Mouse (Mus musculus) forebrain, embryonic 12.5 days (tissue): Measurements from ENCODE around the gene Fkbpl. TPM values are rescaled to one million over a fixed set of nuclear protein-coding genes. Genes with fewer than 3 reads are reported as not detected.

Source experiments
- polyA plus RNA-seq: library from polyadenylated mRNA; unstranded; fragments of >200 nt; fragmentation: Nextera tagmentation; extraction: Ambion mirVana; gene quantifications from 2 replicates; pipeline ENCODE4 v1.2.1, GENCODE M21; 2016

Gene Fkbpl
- polyA plus RNA-seq, 1 experiment from 2014 or later: 14.6 TPM

Other genes with a start within 250 kb of the Fkbpl start
- 2.4 and 2.6 TPM in 2 replicates for gene BC051142, start 245.9 kb upstream of the Fkbpl start, polyA plus RNA-seq
- not detected in 2 replicates for gene Btnl4, start 167.4 kb upstream of the Fkbpl start, polyA plus RNA-seq
- not detected in 2 replicates for gene Btnl6, start 127.4 kb upstream of the Fkbpl start, polyA plus RNA-seq
- 6.9 and 9.5 TPM in 2 replicates for gene Notch4, start 80.5 kb upstream of the Fkbpl start, polyA plus RNA-seq
- gene Gpsm3, start 55.0 kb upstream of the Fkbpl start, polyA plus RNA-seq: 2.0 and 2.7 TPM in 2 replicates
- gene Pbx2, start 53.5 kb upstream of the Fkbpl start, polyA plus RNA-seq: 16.6 and 17.8 TPM in 2 replicates
- 2.6 and 2.9 TPM in 2 replicates for gene Ager, start 46.9 kb upstream of the Fkbpl start, polyA plus RNA-seq
- 241 and 247 TPM in 2 replicates for gene Rnf5, start 41.1 kb upstream of the Fkbpl start, polyA plus RNA-seq
- 70.5 and 73.9 TPM in 2 replicates for gene Agpat1, start 40.5 kb upstream of the Fkbpl start, polyA plus RNA-seq
- gene Egfl8, start 28.8 kb upstream of the Fkbpl start, polyA plus RNA-seq: 3.2 and 4.6 TPM in 2 replicates
- gene Ppt2, start 16.3 kb upstream of the Fkbpl start, polyA plus RNA-seq: 20.3 and 21.2 TPM in 2 replicates
- 2.9 and 3.9 TPM in 2 replicates for gene Prrt1, start 15.2 kb upstream of the Fkbpl start, polyA plus RNA-seq
- gene Atf6b, start 2.4 kb downstream of the Fkbpl start, polyA plus RNA-seq: 107 and 109 TPM in 2 replicates
- 0.03 and 0.04 TPM in 2 replicates for gene Tnxb, start 25.8 kb downstream of the Fkbpl start, polyA plus RNA-seq
- gene C4b, start 99.1 kb downstream of the Fkbpl start, polyA plus RNA-seq: not detected in 2 replicates
- gene Cyp21a1, start 159.8 kb downstream of the Fkbpl start, polyA plus RNA-seq: not detected in 2 replicates
- 28.6 and 32.7 TPM in 2 replicates for gene Stk19, start 192.2 kb downstream of the Fkbpl start, polyA plus RNA-seq
- 72.9 and 77.6 TPM in 2 replicates for gene Dxo, start 192.3 kb downstream of the Fkbpl start, polyA plus RNA-seq
- gene Skiv2l, start 205.4 kb downstream of the Fkbpl start, polyA plus RNA-seq: 61.8 and 64.8 TPM in 2 replicates
- 124 and 133 TPM in 2 replicates for gene Nelfe, start 205.6 kb downstream of the Fkbpl start, polyA plus RNA-seq
- gene Cfb, start 217.8 kb downstream of the Fkbpl start, polyA plus RNA-seq: 2.9 and 3.6 TPM in 2 replicates
- 9.2 and 10.4 TPM in 2 replicates for gene Zbtb12, start 234.7 kb downstream of the Fkbpl start, polyA plus RNA-seq
- gene Gm20547, start 237.3 kb downstream of the Fkbpl start, polyA plus RNA-seq: not detected in 2 replicates